Mouse (Mus musculus) cortical plate, adult 2 months (tissue): ENCODE measurements around the gene Kif22.

Experiments used
- CTCF ChIP-seq: fragments of 200-500 bp; IDR thresholded peaks from 2 replicates; pipeline ENCODE4 v1.5.1; 2011; ENCODE audit warnings: mild to moderate bottlenecking, control low read depth, low read length; ENCODE audit not compliant: insufficient read depth; ENCODE audit errors: extremely low read depth
- POLR2A ChIP-seq: fragments of 200-500 bp; IDR thresholded peaks from 2 replicates; pipeline ENCODE4 v1.6.1; 2011; ENCODE audit warnings: mild to moderate bottlenecking, low read length, control low read depth; ENCODE audit not compliant: insufficient read depth; ENCODE audit errors: extremely low read depth

DNA sequence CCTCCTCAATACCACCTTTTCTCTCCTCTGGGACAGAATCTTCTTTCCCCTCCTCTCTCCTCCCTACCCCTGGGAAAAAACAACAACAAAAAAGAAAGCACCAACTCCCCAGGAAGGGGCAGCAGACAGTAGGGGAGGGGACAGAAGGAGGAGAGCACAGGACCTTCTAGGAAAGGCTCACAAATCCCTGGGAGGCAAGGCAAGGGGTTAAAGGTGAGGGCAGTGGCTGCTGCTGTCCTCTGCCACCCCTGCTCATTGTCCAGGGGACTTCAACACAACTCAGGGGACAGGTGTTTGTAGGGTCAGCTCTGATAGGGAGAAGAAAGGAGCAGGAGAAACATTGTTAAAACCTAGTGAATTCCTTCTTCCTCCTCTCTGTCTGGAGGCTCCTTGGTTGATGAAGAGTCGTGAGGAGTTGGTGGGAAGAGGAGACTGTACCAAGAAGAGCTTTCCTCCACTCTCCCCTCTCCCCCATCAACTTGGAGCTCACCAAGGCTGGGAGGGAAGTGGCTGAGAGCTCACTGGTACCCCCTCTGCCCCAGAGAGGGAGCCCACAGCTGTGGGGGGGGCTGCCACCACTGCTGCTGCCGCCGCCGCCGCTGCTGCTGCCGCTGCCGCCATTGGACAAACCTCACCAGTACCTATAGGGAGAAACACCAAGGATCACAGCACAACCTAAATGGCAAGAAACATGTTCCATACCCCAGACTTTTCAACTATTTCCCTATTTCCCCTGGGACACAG is 19.6 kb downstream of the Kif22 start:
- TF ChIP-seq CTCF (no peak), POLR2A (no peak)
